Mouse (Mus musculus) kidney, adult 11 months (tissue): Measurements from ENCODE around the gene Aox3.

ENCODE experiments used
- DNase-seq: peaks from one replicate; pipeline ENCODE4 v3.0.0; 2022

The Aox3 gene

GRCm38 (mm10) chr1:58107066-58107465, 5.9 kb upstream of the Aox3 start:
- no peak for DNase-seq

- DNase-seq: no peak
Measured at GRCm38 (mm10) chr1:58110241-58110640, 2.7 kb upstream of the Aox3 start.

- DNase-seq: no peak
Measured at GRCm38 (mm10) chr1:58111315-58111714, 1.6 kb upstream of the Aox3 start.

- DNase-seq: no peak
Measured at GRCm38 (mm10) chr1:58113441-58113840, 511 bp downstream of the Aox3 start.

- DNase-seq: no peak
Measured at GRCm38 (mm10) chr1:58114021-58114560, 1.2 kb downstream of the Aox3 start.

- no peak for DNase-seq
Measured at GRCm38 (mm10) chr1:58114666-58115375, 1.9 kb downstream of the Aox3 start.

- DNase-seq: no peak
Measured at GRCm38 (mm10) chr1:58118231-58118630, 5.3 kb downstream of the Aox3 start.

- DNase-seq: no peak
Measured at GRCm38 (mm10) chr1:58124901-58125300, 12.0 kb downstream of the Aox3 start.

- DNase-seq: no peak
Measured at GRCm38 (mm10) chr1:58137891-58138290, 25.0 kb downstream of the Aox3 start.

GRCm38 (mm10) chr1:58138986-58139385, 26.1 kb downstream of the Aox3 start:
- no peak for DNase-seq

GRCm38 (mm10) chr1:58140607-58141006, 27.7 kb downstream of the Aox3 start:
- DNase-seq: no peak

GRCm38 (mm10) chr1:58144384-58145069, 31.6 kb downstream of the Aox3 start:
- DNase-seq: peak; percentile 4

GRCm38 (mm10) chr1:58146026-58146425, 33.1 kb downstream of the Aox3 start:
- no peak for DNase-seq

GRCm38 (mm10) chr1:58147776-58148175, 34.8 kb downstream of the Aox3 start:
- no peak for DNase-seq

GRCm38 (mm10) chr1:58152247-58152646, 39.3 kb downstream of the Aox3 start:
- no peak for DNase-seq

GRCm38 (mm10) chr1:58156747-58157146, 43.8 kb downstream of the Aox3 start:
- DNase-seq: peak; percentile 23

GRCm38 (mm10) chr1:58169893-58170292, 57.0 kb downstream of the Aox3 start:
- DNase-seq: no peak

- no peak for DNase-seq
Measured at GRCm38 (mm10) chr1:58188514-58189175, 75.7 kb downstream of the Aox3 start.

GRCm38 (mm10) chr1:58194317-58194716, 81.4 kb downstream of the Aox3 start:
- DNase-seq: no peak

GRCm38 (mm10) chr1:58194988-58195387, 82.1 kb downstream of the Aox3 start:
- no peak for DNase-seq

GRCm38 (mm10) chr1:58195541-58195940, 82.6 kb downstream of the Aox3 start:
- DNase-seq: no peak

GRCm38 (mm10) chr1:58197023-58197422, 84.1 kb downstream of the Aox3 start:
- DNase-seq: no peak

GRCm38 (mm10) chr1:58198386-58198785, 85.5 kb downstream of the Aox3 start:
- DNase-seq: no peak

GRCm38 (mm10) chr1:58210203-58210602, 97.3 kb downstream of the Aox3 start, which contains the start of gene Aox4:
Aox4 (plus strand) TSS chr1:58210397.
- peak; percentile 45 for DNase-seq
